Mouse (Mus musculus) thymus, adult 2 months (tissue): Measurements from ENCODE around the gene Dennd1a.

ENCODE experiments used
- CTCF ChIP-seq: fragments of 200-500 bp; IDR thresholded peaks from 2 replicates; pipeline ENCODE4 v1.5.1; 2012; ENCODE audit warnings: mild to moderate bottlenecking, control low read depth, low read length, moderate library complexity, borderline replicate concordance; ENCODE audit not compliant: control insufficient read depth, poor library complexity, insufficient read depth; ENCODE audit errors: extremely low read depth
- POLR2A ChIP-seq: fragments of 200-500 bp; IDR thresholded peaks from 2 replicates; pipeline ENCODE4 v1.6.1; 2012; ENCODE audit warnings: mild to moderate bottlenecking, low read length, control low read depth, moderate library complexity; ENCODE audit not compliant: control insufficient read depth, poor library complexity, insufficient read depth; ENCODE audit errors: extremely low read depth

GRCm38 (mm10) chr2:37790738-37791137 lies 496.5 kb downstream of the Dennd1a start:
- no peak for TF ChIP-seq CTCF
- no peak for TF ChIP-seq POLR2A
